Mouse (Mus musculus) lung, adult 2 months (tissue): ENCODE measurements around the gene Rftn2.

Source experiments
- CTCF ChIP-seq: fragments of 200-500 bp; IDR thresholded peaks from 2 replicates; pipeline ENCODE4 v1.5.1; 2011; ENCODE audit warnings: mild to moderate bottlenecking, low read length, control low read depth; ENCODE audit not compliant: insufficient read depth
- POLR2A ChIP-seq: fragments of 200-500 bp; IDR thresholded peaks from 2 replicates; pipeline ENCODE4 v1.6.1; 2011; ENCODE audit warnings: low read depth, mild to moderate bottlenecking, control low read depth, low read length, borderline replicate concordance; ENCODE audit errors: extremely low read depth

DNA sequence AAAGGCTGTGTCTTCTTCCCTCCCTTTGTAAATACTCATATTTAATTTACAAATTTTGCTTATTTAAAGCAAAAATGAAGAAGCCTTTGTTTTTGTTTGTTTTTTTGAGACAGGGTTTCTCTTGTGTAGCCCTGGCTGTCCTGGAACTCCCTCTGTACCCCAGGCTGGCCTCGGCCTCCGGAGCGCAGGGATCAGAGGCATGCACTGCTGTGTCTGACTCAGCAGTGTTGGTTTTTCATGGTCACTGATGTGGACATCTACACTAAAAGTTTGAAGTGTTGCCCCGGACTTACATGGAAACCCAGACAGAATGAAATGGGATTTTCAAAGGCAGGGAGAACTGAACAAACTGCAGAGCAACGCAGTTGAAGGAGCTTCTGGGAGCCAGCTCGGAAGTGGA lies 19.0 kb downstream of the Rftn2 start:
- no peak for TF ChIP-seq CTCF
- TF ChIP-seq POLR2A = no peak
